Mouse (Mus musculus) gastrocnemius, postnatal 10 days (tissue): Measurements from ENCODE around the gene Dnajc15. TPM values are rescaled to one million over a fixed set of nuclear protein-coding genes. Genes with fewer than 3 reads are reported as not detected.
"Not testable (repeated sequence)": the region's sequence is repeated elsewhere in the genome, so short reads cannot be mapped to it uniquely, and the experiment has no call there.

ENCODE experiments used
- DNase-seq: peaks from one replicate; pipeline ENCODE4 v3.0.0; 2021; ENCODE audit warnings: mixed read lengths
- long read RNA-seq, 2 experiments: library from polyadenylated mRNA; stranded (forward); transcript quantifications; one replicate each; pipeline ENCODE4 v2.0.0; 2021
- total RNA-seq, 2 experiments: library from RNA; stranded (reverse); gene quantifications; 2 replicates each; pipeline ENCODE4 v1.2.3; 2021

Gene Dnajc15
- 100 to 1,000 TPM in 1 of 2 experiments, 10 to 100 TPM in 1; 99.9 to 101 TPM for total RNA-seq
- long read RNA-seq, experiment 1, full-length matches to known transcripts: 44 of 47 reads
- long read RNA-seq, experiment 1, partial matches to known transcripts: 0 of 47 reads
- long read RNA-seq, experiment 1, other reads (novel, unspliced or antisense): 3 of 47 reads
- long read RNA-seq, experiment 2, full-length matches to known transcripts: 35 of 37 reads
- long read RNA-seq, experiment 2, partial matches to known transcripts: 0 of 37 reads
- long read RNA-seq, experiment 2, other reads (novel, unspliced or antisense): 2 of 37 reads

DNA sequence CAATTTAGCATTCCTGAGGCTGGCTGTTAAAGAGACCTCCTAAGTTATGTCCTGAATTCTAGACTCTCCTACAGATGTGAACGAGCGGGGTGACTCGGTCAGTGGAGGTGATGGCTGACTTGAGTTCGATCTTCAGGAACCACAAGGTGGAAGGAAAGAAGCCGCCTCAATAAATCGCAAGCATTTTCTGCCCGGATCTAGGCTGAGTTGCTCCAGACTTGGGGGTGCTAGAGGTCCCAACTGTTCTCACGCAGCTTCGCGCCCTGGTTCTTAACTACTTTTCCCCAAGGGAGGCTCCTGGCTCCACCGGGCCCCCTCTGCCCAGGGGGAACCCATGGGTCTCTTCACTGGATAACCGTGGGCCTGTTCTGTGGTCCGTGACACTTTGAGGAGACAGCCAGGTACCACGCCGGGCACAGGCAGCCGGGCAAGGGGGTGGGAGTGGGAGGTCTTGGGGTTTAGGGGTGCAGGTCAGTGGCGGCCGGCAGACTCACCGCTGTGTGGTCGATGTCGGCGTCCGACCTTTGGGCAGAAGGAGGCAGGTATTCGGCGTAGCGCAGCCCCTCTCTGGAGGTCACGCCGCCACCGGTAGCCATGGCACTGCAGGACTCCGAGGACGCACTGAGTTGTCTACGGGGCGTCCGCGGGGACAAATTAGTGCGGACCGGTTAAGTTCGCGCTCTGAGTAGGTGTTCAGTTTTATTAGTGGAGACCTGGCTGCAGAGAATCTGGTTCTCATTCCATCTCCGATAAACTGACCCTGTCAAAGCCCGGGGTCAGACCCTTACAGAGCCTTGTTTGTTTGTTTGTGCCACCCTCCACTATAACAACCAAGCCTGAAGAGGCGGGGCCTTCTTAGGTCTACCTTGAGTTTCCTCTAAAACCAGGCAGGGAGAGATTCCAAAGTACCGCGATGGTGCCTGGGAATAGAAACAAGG lies at the start of gene Dnajc15:
TSS of gene Dnajc15 (minus strand) at position 822 of the 938 bp plus-strand sequence.
- DNase-seq: peak; percentile 89

DNA sequence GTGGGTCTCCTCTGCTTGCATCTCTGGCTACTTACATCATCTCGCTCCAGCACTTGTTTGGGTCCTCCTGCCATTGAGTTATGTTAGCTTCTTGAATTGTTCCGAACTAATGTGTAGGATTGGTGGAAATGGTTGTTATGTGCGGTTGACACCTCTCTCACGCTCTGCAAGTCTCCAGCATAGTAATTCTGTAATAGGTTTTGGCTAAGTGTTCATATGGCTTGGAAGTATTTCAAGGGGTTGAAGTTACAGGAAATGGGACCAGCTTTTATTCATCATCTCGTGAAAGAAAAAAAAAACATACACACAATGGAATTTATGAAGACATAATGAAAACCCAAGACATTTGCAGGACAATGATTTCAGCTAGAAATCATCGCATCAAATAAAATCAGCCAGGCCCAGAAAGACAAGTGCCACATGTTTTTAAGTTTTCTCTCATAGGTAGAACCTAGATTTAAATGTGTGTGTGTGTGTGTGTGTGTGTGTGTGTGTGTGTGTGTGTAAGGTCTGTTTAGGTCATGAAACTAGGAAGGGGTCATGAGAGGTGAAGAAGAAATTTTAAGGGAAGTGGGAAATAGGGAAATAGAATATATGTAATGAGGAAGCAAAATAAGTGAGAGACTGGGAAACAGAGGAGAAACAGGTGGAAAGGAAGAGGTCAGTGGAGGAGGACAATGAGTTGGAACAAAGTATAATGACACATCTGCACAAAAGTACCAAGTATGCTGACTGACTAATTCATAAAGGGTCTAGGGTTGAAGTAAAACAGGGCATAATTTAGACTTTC lies 48.3 kb upstream of the Dnajc15 start:
- DNase-seq: no peak

DNA sequence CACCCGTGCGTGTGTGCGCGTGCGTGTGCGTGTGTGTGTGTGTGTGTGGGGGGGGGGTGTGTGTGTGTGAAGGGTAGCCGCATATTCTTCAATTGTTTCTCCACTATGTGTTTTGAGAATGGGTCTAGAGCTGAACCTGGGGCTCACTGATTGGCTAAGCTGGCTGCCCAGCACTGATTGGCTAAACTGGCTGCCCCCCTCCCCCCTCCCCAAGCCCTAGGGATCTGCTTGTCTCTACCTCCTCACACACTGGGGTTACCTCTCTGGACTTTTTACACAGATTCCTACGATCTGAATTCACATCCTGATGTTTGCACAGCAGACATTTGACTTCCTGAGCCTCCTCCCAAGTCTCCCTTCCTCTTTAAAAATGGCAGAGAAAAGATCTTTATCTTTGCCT lies 46.7 kb upstream of the Dnajc15 start:
- DNase-seq: no peak

DNA sequence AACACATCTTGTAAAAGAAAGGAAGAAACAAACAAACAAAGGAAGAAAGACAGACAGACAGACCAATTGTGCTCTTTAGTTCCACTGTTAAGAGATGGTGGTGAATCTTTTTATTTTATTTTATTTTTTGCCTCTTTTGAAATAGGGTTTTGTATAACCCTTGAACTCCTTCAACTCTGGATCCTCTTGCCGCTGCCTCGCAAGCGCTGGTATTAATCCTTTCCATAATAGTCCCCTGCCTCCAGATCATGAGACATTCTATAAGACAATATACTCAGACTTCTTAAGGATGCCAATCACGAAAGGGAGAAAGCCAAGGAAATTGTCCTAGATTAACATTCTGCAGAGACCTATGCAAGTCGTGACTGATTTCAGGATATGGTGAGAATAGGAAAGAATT lies 40.9 kb upstream of the Dnajc15 start:
- DNase-seq: no peak

DNA sequence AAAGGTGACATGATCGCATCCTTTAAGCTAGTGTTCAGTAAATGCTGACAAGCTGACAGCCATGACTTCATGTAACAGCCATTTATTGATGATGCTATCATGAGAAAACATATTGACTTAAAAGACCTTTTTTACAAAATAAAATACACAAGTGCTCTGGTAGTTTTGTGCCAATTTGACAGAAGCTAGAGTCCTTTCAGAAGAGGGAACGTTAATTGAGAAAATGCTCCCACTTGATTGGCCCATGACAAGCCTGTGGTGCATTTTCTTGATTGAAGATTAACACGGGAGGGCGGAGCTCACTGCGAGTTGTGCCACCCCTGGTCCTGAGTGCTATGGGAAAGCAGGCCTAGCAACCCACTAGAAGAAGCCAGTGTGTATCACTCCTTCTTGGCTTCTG lies 31.7 kb upstream of the Dnajc15 start:
- DNase-seq: no peak

DNA sequence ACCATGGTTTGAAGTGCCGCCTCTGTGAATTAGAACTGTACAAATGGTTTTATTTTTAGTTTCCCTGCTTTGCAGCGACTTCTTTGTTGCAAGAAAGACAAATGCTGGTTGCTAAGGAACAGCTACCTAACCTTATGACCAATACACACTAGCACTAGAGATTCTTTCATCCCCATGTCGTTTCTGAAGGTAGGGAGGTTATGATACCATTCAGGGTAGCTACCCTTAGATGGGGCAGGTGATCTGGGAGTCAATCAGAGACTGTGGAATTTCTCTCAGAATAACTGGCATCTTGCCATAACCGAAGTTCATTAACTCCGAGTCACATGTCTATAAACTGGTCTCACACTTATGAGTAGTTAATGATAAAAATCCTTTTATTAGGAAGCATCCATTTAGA lies 30.5 kb upstream of the Dnajc15 start:
- no peak for DNase-seq

DNA sequence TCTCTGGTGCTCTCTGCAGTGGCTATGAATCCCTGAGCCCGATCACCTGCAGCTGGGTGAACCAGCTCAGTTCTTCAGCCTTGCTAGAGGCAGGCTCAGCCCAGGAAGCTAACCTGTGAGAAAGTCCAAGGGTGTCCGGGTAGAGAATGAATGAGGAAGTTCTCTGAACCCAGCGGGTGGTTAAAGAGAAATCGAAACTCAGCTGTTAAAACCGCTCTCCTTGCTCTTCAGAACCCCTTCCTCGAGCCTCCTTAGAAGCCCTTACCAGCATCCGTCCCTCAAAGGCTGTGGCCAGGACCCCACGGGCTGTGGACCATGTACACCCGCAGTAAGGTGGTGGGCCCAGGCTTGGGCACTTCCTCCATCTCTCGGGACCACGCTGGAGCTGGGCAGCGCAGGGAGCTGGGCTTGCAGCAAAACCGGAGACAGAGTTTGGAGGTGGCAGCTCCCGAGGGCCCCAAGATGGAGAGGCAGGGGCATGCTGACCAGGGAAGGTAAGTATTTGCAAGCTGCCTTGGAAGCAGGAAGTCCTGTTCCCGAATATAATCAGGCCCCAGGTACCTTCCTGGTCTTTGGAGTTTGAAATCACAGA lies 29.3 kb upstream of the Dnajc15 start, which contains the start of gene Epsti1:
TSS of gene Epsti1 (plus strand) at position 69 of the 592 bp plus-strand sequence.
- DNase-seq: peak; percentile 7

DNA sequence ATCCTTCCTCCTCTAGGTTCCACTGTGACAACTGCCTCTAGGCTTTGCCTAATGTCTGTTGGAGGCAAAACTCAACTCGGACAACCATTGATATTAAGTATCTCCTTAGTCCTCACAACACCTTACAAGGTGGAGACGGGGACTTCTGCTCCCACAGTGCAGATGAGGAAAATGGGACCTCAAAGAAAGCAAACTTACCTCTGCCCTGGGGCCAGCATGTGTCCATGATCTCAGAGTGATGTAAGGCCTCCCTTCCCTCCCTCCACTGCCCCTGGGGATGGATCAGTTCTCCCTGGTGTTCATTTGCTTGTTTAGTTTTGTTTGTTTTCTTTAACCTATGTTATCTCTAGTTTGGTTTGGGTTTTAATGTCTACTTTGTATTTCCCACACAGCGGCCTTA lies 27.6 kb upstream of the Dnajc15 start:
- no peak for DNase-seq

DNA sequence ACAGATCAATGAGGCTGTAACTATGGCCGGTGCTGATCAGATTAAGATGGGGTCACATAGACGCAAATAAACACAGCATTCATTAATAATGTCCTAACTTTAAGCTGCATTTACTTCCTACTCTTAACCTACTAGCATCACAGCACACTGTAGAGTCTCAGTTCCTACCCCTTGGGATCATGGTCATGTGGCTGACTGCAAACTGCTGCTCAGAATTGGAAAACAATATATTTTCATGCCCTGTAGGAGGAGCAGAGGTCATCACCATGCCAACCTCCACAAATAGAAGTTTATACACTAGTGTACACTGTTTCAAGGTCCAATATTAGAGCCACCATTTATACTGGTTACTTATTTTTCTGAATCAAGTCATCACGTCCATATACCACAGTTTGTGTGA lies 21.0 kb upstream of the Dnajc15 start:
- DNase-seq: no peak

DNA sequence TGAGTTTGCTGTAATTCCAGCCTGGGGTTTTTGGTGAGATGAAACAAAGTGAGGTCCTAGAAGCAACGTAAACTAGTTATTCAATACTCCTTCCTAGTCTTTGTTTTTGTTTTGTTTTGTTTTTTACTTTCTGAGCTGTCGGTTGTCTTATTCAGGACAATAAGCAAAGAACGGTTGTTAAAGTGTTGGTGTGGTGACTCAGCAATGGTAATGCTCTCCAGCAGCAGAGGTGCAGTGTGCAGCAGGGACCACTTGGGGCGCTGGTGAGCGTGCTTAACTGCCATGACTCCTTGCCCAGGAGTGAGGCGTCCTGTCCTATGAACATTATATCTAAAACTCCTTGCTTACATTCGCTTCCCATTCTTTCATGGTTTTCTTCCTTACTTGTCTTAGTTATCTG lies 15.0 kb upstream of the Dnajc15 start:
- DNase-seq: no peak

DNA sequence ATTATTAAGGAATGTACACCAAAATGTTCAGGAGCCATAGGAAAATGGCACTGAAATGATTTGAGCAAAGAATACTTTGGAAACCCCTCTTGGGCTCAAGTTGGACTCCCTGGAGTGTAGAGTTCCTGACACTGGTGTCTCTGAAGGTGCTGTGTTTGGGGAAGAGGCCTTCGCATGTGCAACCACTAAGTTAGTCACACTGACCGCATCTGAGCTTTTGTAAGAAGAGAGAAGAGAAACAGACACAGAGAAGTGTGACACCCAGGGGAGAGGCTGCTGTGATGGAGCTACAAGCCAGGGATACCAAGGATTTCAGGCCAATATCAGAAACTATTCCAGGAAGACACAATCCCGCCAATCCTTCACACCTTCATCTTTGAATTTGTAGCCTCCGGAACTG lies 12.0 kb upstream of the Dnajc15 start:
- no peak for DNase-seq

DNA sequence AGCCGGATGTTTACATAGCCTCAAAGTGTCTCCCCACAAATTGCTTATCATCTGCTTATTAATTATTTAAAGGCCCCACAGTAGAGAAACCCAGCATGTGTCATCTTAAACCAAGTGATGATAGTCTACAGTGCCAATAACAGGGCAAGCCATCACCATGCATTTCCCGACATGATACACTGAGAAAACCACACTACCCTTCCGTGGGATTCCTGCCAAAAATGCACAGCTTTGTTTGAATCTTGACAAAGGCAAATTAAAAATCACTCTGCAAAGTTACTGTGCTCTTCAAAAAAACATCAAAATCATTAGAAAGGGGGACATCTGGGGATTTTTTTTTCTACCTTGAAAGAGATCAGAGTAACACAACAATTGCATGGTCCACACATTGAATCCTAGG lies 11.5 kb upstream of the Dnajc15 start:
- no peak for DNase-seq

DNA sequence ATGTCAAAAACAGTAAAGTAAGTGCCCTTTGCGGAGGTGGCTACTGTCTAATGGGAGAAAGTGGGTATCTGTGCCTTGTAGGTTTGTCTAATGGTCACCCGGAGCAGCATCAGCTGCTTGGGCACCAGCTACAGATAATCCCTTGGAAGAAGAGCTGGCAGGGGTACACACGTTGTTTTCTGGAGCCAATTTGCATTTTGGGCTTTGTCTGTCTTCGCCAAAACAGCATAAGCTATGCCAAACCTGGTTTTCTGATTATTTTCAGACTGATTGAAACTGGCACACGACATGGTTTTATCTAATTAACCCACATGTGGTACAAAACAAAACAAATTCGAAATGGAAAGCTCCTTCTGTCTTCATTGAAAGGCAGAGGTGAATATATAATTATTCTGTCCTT lies 7.7 kb upstream of the Dnajc15 start:
- DNase-seq: no peak

DNA sequence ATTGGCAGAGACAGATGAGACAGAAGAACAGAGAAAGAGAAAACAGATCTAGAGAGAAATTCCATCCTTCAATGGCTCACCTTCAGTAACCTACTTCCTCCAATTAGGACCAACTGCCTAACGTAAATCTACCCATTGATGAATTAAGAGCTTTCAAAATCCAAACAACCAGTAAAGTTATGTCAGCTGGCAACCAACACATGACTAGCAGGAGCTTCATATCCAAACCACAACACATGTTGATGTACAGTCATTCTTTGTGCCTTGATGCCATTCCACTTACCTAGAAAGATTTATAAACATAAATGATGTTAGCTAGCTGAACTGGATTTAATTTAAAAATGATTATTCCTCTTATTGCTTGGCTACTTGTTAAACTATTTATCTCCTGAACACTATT lies 7.1 kb upstream of the Dnajc15 start:
- DNase-seq: no peak

DNA sequence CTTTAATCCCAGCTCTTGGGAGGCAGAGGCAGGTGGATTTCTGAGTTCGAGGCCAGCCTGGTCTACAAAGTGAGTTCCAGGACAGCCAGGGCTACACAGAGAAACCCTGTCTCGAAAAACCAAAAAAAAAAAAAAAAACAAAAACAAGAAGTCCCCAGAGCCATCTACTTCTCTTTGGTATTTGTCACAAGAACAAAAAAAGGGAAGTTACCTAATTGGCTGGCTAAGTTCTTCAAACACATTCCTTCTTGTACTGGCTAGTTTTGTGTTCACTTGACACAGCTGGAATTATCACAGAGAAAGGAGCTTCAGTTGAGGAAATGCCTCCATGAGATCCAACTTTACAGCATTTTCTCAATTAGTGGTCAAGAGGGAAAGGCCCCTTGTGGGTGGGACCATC lies 3.0 kb upstream of the Dnajc15 start:
- DNase-seq: not testable (repeated sequence)

DNA sequence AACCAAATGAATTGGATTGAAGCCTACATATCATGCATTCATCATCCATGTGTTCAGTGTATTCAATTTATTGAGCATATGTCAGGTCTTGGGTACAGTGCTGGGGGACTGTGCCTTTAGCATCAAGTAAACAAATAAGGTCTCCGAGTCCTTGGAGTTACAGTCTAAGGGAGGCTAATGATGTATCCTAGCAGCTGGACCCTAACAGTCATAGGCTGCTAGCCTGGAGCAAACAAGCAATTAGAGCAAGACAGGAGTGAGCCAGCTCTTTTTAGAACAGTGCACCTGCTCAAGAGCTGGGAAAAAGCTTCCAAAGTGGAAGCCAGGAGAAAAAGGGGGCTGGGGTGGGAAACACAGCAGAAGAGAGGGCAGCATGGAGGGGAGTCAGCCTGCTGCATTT lies 1.3 kb upstream of the Dnajc15 start:
- no peak for DNase-seq

DNA sequence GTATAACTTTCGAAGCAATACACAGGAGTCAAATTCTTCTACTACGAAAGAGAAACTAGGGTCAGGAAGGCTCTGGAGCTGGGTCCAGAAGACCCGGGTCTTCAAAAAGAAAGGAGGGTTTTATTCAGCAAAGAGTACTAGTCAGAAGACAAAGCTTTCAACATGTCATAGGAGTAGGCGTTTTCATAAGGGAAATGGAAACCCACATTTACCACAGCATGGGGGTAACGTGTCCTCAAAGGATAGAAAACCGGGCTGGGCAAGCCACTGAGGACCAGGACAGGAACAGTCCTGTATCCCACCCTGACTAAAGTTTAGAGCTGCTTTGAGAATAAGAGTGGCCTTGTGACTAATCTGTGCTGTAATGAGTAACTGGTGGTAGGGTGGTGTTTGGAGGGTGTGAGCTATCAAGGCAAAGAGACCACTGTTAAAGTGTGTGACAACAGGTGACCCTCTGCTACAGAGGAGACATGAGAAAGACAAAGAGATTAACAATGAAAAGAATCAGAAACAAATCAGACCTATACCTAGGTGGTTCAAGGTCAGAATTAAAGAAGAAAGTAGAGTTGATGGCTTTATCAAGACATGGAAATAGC lies 3.4 kb downstream of the Dnajc15 start:
- no peak for DNase-seq

DNA sequence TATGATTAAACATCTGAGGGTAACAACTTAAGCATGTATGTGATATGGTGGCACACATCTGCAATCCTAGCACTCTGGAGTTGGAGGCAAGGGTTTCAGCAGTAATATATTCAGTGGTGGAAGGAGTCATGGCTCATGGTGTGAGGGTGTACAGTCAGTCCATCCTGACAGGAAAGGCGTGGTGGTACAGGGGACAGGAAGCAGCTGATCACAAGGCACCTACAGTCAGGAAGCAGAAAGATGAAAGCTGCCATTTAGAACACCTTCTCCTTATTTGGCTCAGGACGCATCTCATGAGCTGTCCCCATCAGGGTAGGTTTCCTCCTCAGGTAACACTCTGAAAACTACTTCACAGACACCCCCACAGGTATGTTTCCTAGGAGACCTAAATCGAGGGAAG lies 4.0 kb downstream of the Dnajc15 start:
- no peak for DNase-seq

DNA sequence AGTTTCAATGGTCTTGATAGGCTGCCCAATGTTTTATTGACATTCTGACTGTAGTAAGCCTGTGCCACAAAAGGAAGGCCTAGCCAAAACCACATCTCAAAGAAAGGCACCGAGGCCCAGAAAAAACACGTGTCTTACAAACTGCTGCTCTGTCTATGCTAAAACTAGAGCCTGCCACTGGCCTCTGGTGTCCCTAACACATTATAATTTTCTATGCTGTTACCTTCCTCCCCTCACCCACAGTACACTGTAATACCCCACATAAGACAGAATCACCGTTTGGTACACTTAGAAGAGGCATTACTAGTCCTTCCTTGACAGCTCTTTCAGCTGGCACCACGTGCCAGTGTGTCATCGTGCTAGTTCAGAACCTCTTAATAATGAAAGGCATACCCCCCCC lies 7.3 kb downstream of the Dnajc15 start:
- DNase-seq: no peak

DNA sequence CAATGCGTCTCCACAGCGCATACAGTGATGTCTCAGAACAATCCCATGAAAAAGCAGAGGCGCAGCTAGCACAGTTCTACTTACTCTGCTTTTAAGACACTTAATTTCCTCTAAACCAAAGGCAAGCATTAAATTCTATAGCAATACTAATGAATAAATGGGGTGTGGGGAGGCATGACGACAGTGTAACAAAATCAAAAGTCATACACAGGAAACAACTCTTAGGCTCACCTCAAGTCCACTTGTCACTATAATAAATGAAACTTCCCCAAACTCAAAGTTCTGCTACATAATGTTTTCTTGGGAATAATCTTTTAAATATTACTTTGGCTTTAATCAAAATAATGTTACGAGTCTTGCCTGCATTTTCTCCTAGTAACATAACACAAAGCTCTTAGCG lies 10.4 kb downstream of the Dnajc15 start:
- DNase-seq: no peak

DNA sequence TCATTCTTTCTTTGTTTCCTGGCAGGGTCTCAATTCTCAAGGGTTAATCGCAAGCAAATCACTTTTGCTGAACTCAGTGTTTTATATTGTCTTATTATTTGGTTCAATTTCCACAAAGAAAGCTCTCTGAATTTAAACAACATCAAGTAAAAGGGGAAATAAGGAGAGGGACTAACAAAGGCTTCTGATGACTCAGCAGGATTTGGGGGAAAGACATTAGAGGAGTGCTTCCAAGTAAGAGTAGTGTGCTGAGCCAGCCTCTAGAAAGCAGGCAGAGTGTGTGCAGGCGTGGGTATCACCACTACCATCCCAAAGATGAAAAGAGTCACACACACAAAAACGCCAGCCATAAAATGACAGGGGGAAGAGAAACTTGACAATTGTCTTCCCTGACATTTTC lies 10.9 kb downstream of the Dnajc15 start:
- DNase-seq: no peak
